Mouse (Mus musculus): ENCODE results near the gene Ccdc12.

Ccdc12 gene

GRCm38 (mm10) chr9:110656249-110657221 lies at the start of gene Ccdc12:
Gene Ccdc12 (plus strand): TSS chr9:110656503.
- DNase-seq (ENCODE audit: low spot score): peak; percentile 97

GRCm38 (mm10) chr9:110611471-110611870 lies 44.8 kb upstream of the Ccdc12 start:
- no peak for DNase-seq (ENCODE audit: low spot score)

- DNase-seq (ENCODE audit: low spot score): no peak
These were observed 39.2 kb upstream of the Ccdc12 start for GRCm38 (mm10) chr9:110617081-110617480.

GRCm38 (mm10) chr9:110620180-110620579 lies 36.1 kb upstream of the Ccdc12 start:
- DNase-seq (ENCODE audit: low spot score): no peak

- no peak for DNase-seq (ENCODE audit: low spot score)
These were observed 35.6 kb upstream of the Ccdc12 start for GRCm38 (mm10) chr9:110620685-110621084.

GRCm38 (mm10) chr9:110622621-110623219 lies 33.6 kb upstream of the Ccdc12 start:
- no peak for DNase-seq (ENCODE audit: low spot score)

GRCm38 (mm10) chr9:110623416-110624195 lies 32.7 kb upstream of the Ccdc12 start:
- DNase-seq (ENCODE audit: low spot score): no peak

- DNase-seq (ENCODE audit: low spot score): peak; percentile 89
These were observed 31.7 kb upstream of the Ccdc12 start, which contains the start of gene Nradd for GRCm38 (mm10) chr9:110624361-110625166. Gene Nradd (minus strand): TSS chr9:110624452.

GRCm38 (mm10) chr9:110625350-110625908 lies 30.9 kb upstream of the Ccdc12 start:
- no peak for DNase-seq (ENCODE audit: low spot score)

GRCm38 (mm10) chr9:110630171-110630570 lies 26.1 kb upstream of the Ccdc12 start:
- no peak for DNase-seq (ENCODE audit: low spot score)

- DNase-seq (ENCODE audit: low spot score): no peak
These were observed 25.1 kb upstream of the Ccdc12 start for GRCm38 (mm10) chr9:110631191-110631590.

- no peak for DNase-seq (ENCODE audit: low spot score)
These were observed 24.5 kb upstream of the Ccdc12 start for GRCm38 (mm10) chr9:110631651-110632275.

GRCm38 (mm10) chr9:110632671-110633070 lies 23.6 kb upstream of the Ccdc12 start:
- DNase-seq (ENCODE audit: low spot score): no peak

GRCm38 (mm10) chr9:110633882-110634281 lies 22.4 kb upstream of the Ccdc12 start:
- DNase-seq (ENCODE audit: low spot score): peak; percentile 47

GRCm38 (mm10) chr9:110635225-110635624 lies 21.1 kb upstream of the Ccdc12 start:
- DNase-seq (ENCODE audit: low spot score): peak; percentile 92

- DNase-seq (ENCODE audit: low spot score): no peak
These were observed 17.7 kb upstream of the Ccdc12 start for GRCm38 (mm10) chr9:110638611-110639021.

- DNase-seq (ENCODE audit: low spot score): no peak
These were observed 15.3 kb upstream of the Ccdc12 start for GRCm38 (mm10) chr9:110641006-110641405.

GRCm38 (mm10) chr9:110642812-110643524 lies 13.3 kb upstream of the Ccdc12 start:
- no peak for DNase-seq (ENCODE audit: low spot score)

- DNase-seq (ENCODE audit: low spot score): no peak
These were observed 12.5 kb upstream of the Ccdc12 start for GRCm38 (mm10) chr9:110643787-110644186.

- no peak for DNase-seq (ENCODE audit: low spot score)
These were observed 12.0 kb upstream of the Ccdc12 start for GRCm38 (mm10) chr9:110644295-110644694.

All from layer of hippocampus, adult 11-12 months (tissue).